Mouse (Mus musculus): ENCODE results near the gene Zfp709.

- TF ChIP-seq CTCF (IDR thresholded peaks at IDR 0.05; ENCODE audit: low read depth, low read length) (no peak), GATA1 (IDR thresholded peaks at IDR 0.05; ENCODE audit: borderline replicate concordance, low read length) (no peak)
Measured at GRCm38 (mm10) chr8:71927779-71928178, 46.0 kb downstream of the Zfp709 start.

All from G1E (cell line).